Mouse (Mus musculus) common myeloid progenitor, adult 5-6 weeks (primary cell): ENCODE data around the gene Trim7. TPM values are rescaled to one million over a fixed set of nuclear protein-coding genes. Genes with fewer than 3 reads are reported as not detected.
"Not testable (repeated sequence)": the region's sequence is repeated elsewhere in the genome, so short reads cannot be mapped to it uniquely, and the experiment has no call there.

Source experiments
- ATAC-seq: replicated peaks from 2 replicates; pipeline ENCODE4 v1.8.0; 2016; ENCODE audit warnings: low read depth, mild to moderate bottlenecking, moderate TSS enrichment, inconsistent platforms; ENCODE audit not compliant: poor library complexity, severe bottlenecking
- total RNA-seq: library from RNA; stranded (forward); fragments of 200-1000, 187-1606 nt; gene quantifications from 2 replicates; pipeline ENCODE4 v1.2.3, GENCODE M21; 2017

Trim7 gene
- total RNA-seq, result 0.19 and 0.78 TPM in 2 replicates

DNA sequence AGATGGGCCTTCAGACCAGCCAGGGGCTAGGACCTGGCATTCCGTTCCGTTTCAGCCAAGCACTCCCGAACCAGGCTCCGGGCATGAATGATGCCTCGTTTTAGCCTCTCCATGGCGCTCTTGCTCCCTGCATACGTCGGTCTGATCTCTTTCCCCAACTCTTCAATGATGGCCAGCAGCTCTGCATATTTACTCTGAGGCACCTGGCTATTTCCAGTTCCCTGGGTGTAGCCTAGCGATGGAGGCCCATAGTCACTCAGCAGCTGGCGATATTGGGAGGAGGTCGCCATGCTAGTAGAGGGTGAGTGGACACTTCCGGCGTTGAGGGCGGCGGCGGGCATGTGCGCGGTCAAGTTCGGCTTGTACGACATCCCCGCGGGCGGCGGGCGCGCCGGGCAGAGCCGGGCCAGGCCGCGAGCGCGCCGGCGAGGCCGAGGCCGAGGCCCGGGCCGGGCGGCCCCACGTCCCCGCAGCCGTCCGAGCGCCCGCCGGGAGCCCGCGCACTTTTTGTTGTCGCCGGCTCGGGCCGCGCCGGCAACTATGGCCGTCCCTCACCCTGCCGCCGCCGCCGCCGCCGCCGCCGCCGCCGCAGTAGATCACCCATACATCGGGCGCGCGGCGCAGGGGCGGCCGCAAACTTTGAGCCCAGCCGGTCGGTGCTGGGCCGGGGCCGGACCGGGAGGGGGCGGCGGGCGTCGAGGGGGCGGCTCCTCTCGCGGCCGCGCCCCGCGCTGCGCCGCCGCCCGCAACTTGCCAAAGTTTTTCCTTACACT is at the start of gene Trim7, which contains the start of gene Gm12184:
Trim7 (plus strand) TSS at position 162 of the 773 bp plus-strand sequence.
Gm12184 (minus strand) TSS at position 677 of the 773 bp plus-strand sequence.
- ATAC-seq, result peak; percentile 37

DNA sequence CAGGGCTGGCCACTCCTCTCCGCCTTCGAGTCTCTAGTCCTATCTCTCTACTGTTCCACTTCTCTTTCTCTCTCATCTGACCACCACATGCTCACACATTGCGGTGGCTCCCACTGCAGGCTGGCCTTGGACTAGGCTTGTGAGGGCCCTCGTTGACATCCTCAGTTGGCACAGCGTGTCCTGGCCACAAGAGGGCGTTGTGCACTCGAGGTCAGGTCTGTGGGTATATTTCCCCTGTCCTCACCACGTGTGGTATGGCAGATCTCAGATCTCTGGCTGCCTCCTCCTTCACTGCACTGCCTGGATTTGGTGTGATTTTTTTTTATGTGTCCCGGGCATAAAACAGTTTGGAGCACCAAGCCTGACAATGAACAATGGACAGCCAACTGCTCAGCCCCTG is 49.3 kb upstream of the Trim7 start:
- ATAC-seq, result peak; percentile 62

DNA sequence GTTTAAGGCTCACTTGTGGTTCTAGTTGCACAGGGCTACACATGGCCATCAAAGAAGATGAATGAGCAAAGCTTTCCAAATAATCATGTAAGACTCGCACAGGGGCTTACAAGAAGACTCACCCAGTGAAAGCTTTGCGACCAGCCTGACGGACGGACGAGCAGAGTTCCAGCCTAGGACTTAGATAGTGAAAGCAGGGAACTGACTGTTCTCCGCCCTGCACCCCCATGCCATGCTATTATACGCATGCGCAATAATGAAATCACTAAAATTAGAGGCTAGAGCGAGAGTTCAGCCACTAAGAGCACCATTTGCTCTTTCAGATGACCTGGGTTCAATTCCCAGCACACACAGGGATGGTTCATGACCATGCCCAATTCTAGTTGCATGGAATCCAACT is 48.6 kb upstream of the Trim7 start:
- ATAC-seq, result no peak

DNA sequence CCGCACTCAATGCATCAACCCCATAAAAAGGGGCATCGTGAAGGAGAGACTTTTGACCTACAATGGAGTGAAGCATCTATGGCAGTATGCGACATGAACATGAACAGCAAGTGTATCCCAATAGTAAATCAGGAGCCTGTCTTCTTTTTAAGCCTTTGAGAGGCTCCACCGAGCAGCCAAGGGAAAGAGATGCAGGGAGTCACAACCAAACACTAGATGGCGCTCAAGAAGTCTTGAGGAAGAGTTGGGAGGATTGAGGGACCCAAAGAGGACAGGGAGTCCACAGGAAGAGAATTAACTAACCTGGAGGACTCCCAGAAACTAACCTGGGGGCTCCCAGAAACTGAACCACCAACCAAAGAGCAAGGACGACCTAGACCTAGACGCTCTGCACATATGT is 46.5 kb upstream of the Trim7 start:
- peak; percentile 72 for ATAC-seq

DNA sequence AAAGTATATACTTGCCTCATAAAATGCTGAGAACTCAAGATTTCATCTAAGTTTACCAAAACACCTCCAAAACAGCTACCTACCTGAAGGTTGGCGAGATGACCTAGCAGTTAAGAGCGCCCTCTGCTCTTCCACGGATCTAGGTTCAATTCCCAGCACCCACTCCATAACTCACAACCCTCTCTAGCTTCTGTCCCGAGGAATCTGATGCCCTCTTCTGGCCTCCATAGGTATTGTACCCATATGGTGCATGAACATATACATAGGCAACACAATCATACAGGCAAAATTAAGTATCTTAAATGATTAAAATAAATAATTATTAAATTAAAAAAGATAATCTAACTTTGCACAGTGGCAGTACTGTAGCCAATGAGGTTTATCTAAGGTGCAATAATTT is 43.7 kb upstream of the Trim7 start:
- no peak for ATAC-seq

DNA sequence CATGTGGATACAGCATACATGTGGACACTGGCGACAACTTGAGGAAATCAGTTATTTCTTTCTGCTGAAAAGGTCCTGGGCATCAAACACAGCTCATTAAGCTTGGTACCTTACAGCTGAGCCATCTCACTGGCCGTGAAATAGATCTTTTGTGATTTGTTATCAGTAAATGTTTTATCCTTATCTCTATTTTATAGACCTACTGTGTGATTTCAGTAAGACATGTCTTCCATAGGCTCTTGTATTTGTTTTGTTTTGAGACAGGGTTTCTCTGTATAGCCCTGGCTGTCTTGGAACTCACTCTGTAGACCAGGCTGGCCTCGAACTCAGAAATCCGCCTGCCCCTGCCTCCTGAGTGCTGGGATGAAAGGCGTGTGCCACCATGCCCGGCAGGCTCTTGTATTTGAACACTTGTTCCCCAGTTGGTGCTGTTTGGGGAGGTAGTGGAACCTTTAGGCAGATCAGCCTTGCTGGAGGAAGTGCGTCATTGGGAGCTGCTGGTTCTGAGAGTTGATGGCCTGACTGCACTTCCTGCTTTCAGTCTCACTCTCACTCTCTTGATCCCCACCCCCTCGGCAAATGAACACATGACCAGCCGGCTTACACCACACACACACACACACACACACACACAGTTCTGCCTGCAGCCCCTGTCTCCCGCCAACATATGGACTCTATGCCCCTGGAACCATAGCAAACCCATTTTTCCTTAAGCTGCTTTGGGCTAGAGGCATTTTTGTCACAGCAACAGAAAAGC is 38.3 kb upstream of the Trim7 start:
- peak; percentile 91 for ATAC-seq

DNA sequence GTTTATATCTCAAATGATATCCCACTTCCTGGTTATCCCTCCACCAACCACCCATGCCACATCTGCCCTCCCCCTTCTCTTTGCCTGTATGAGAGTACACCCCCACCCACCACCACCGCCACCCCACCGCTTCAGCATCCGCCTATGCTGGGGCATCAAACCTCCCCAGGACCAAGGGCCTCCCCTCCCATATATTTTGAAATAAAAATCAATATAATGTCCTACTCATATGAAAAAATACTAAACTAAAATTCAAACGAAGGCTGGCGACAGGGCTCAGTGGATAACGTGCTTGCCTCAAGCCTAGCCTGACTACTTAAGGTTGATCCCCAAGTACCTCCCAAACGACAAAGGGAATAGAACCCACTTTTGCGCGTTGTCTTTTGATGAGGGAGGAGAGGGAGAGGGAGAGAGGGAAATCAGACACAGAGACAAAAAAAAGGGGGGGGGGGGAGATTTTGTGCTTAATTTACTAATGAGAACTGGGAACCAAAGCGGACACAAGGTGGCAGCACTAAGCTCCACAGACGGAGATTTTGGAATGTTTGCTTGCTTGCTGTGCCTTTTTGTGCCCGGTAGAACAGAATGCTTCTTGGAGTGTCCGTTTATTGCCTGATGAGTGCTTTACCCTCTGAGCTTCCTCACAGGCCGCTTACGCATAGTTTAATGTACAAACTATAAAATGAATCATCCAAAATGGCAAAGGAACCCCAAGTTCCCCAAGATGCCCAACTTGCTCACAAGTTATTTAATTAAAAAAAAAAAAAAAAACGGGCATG is 37.4 kb upstream of the Trim7 start:
- ATAC-seq, result peak; percentile 48

DNA sequence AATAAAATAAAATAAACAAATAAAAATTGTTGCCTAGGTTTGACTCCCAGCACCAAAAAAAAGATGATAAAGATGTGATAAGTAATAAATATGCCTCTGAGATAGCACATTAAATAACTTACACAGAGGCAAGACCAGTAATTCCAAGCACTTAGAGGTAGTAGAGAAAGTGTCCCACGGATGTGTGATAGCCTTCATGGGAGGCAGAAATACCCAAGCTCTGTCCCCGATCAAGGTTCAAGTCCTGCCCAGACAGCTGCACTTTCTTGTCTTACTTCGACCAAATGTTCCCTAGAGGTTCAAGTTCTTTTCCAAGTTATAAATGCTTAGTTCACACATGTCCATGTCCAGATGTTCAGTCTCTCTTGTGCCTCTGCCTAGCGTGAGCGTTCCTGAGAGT is 36.7 kb upstream of the Trim7 start:
- no peak for ATAC-seq

DNA sequence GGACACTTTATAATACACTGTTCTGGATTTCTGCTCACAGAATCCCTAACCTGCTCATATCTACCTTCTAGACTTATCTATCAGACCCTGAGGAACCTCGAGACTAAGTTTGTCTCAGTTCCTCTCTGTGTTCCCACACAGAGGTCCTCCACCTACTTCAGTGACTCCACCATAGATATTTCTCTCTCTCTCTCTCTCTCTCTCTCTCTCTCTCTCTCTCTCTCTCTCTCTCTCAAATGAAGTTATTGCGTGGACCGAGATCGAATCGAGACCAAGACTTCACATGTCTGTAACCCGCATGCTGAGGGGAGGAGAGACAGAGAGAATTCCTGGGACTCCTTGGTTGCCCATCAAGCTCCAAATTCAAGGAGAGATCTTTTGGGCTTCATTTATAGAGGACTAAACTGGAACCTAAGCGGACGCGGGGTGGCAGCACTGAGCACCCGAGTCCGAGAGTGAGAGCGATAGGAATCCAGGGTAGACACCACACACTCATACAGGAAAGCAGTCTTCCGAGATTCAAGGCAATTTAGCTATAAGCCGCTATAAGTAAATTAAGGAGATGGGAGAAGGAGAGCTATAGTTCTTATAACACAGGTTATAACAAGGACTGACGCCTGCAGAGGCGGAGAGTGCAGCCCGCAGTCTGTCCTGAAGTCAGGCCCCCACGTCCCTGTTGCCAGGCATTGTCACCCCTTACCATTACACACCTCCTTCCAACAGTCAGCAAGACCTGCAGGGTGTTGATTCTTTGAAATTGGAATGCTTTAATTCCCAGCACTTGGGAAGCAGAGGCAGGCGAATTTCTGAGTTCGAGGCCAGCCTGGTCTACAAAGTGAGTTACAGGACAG is 35.7 kb upstream of the Trim7 start:
- peak; percentile 71 for ATAC-seq

DNA sequence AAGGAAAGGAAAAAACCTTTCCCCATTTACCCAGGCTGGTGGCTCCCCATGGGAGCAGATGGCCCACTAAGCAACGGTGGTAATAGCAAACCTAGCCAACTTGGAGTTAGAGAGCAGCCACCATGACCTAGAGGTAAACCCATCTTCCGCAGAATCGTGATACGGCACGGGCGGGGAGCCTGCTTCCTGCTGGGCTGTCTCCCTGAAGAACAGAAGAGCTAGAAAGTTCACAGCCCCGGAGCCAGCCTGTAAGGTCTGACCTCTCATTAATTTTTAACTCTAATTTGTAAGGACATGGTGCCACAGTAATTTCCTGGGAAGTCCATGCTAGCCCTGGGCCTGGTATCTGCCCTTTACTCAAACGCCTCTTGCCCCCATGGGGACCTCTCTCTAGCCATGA is 35.0 kb upstream of the Trim7 start:
- ATAC-seq, result no peak

DNA sequence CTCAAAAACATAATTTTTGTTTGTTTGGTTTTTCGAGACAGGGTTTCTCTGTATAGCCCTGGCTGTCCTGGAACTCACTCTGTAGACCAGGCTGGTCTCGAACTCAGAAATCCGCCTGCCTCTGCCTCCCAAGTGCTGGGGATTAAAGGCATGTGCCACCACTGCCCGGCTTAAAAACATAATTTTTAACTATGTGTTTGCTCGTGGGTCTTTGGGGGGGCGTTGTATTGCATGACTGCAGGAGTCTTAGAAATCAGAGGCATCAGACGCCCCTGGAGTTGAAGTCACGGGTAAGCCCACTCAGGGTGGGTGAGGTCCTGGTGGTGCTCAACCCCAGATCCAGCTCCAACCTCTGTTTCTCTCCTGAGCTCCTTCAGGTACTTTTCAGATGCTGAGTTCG is 34.0 kb upstream of the Trim7 start:
- ATAC-seq, result not testable (repeated sequence)

DNA sequence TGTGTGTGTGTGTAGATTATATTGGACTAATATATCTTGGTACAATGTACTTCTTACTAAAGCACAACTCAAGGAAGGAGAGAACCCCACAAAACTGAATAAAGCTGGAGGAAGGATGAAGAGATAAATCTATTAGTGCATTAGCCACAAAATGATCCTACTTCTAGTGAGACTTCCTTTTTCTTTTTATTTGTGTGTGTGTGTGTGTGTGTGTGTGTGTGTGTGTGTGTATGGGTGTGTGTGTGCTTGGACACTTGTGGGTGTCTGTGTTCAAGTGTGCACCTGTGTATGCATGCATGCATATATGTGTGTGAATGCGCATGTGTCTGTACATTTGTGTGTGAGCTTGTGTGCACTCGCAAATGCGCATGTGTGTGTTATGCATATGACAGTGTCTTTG is 32.8 kb upstream of the Trim7 start:
- no peak for ATAC-seq

DNA sequence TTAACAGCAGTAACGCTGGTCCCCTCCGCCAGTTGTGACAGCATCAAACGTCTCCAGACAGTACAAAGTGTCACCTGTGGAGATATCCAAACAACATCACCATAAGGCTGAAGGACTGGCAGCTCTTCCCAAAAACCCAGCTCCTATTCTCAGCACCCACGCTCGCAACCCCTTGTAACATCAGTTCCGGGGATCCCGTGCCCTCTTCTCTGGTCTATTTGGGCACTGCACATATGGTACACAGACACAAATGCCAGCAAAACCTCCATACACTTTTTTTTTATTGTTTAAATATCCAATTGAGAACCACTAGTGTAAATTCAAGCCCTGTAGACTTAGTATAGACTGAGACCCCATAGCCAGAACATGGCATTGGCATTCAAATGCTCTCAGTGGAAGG is 30.7 kb upstream of the Trim7 start:
- no peak for ATAC-seq

DNA sequence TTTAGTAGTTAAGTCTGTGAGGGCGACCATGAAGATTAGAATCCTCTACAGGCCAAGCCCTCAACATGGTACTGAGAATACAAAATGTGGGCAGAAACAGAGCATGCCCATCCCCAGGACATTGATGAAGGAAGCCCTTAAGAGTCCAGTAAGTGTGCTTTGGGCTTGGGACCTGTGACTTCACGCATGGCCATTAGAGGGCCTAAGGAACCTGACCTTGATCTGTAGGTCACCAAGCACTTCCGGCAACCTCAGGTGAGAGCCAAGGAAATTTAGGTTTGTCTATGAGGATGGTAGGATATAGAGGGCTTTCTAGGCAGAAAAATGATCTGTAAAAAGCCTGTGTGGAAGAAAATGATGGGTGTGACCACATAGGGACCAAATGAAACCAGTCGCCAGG is 29.6 kb upstream of the Trim7 start:
- ATAC-seq, result no peak

DNA sequence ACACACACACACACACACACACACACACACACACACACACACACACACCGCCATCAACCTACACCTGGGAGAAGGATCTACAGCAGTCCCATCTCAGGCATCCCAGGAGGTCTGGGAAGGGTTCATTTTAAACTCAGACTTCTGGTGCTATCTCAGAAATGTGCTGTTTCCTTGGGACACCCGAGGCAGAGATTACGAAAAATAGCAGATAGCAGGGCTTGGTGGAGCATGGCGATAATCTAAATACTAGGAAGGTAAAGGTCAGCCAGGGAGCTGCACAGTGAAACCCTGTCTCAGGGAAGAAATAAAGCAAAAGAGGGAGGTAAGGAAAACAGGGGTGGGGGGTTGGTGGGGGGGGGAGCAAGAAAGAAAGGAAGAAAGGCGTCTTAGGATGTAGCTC is 28.7 kb upstream of the Trim7 start:
- no peak for ATAC-seq

DNA sequence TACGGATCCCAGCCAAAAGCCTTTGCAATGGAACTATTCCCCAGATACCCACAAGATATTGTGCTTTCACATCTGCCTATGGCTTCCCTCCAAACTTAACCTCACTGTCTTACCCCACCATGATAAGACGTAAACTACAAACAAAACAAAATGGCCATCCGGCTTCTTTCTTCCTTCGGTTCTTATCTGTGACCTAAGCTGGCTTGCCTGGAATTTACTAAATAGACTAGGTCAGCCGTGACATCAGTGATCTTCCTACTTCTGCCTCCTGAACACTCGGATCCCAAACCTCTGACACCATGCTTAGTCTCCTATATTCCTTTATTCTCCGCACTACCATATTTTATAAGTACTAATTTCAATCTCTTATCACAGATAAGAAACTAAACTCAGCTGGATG is 27.6 kb upstream of the Trim7 start:
- ATAC-seq, result no peak

DNA sequence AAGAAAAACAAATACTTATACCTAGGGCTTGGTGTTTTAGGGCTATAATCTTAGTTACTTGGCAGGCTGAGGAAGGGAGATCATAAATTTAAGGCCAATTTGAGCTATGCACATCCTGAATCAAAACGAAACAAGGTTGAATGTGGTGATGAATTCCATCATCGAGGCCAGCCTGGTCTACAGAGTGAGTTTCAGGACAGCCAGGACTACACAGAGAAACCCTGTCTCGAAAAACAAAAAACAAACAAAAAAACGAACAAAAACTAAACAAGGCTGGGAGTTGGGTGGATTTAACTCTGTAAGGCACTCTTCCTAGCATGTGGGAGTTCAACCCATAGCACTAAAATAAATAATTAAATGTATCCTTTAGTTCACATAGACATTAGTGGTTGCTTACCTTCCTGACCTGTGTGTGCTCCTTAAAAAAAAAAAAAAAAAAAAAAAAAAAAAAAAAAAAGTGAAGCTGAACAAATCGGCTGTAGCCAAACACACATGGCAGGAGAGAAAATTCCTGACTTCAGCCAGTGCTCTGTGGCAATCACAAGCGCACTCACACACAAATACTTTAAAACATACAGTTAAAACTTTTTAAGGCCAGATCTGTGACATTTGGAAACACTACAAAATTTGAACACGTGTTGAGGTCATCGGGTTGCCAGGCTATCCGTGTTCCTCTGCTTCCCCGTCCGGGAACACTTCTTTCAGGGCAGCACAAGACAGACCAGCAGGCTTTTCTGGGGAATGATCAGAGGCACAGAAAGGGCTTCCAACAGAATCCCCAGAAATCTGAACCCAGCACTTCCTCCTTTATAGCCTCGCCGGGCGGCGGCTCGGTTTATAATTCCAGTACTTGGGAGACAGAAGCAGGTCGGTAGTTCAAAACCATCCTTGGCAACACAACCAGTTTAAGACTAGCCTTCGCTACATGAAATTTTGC is 26.7 kb upstream of the Trim7 start:
- ATAC-seq, result 0 out of 2 replicates have a peak, but pooled peaks have one; percentile 1

DNA sequence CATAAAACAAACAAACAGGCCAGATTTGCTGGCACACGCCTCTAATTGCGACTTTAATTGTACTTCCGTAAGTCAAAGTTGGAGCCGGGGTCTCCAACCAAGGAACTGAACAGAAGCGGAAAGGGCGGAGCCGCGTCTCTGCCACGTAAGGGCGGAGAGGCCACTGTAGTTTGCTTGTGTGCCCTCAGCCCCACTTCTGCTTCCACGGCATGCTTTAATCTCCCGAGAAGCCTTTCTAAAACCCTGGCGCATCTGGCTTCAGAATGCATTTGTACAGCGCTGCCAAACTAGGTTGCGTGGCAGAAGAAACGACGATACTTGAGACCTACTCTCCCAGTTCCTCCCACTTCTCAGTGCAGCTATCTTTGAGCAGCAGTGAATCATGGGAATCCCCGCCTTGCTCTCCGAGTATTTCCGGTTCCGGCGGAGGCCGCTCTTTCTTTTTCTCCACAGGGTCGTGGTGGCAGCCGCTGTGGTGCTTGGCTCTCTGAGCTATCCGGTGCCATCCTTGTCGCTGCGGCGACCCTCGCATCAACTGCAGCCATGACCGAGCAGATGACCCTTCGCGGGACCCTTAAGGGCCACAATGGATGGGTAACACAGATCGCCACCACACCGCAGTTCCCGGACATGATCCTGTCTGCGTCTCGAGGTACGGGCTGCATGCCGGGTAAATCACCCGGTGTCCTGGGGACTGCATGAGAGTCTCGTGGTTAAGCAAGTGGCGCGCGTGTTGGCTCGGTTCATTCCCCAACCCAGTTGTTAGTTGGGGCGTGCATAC is 25.8 kb upstream of the Trim7 start, which contains the start of gene Rack1:
Rack1 (plus strand) TSS at position 412 of the 781 bp plus-strand sequence.
- peak; percentile 87 for ATAC-seq
